Mouse (Mus musculus) adrenal gland, adult 10 weeks (tissue): ENCODE data around the gene Jtb. TPM values are rescaled to one million over a fixed set of nuclear protein-coding genes. Genes with fewer than 3 reads are reported as not detected.

ENCODE experiments used
- polyA plus RNA-seq: library from polyadenylated mRNA; stranded (reverse); fragments of 350-450 nt; fragmentation: Illumina TruSeq; extraction: RNeasy Lipid Tissue Mini Kit (QIAGEN cat#74804); gene quantifications from one replicate; pipeline ENCODE4 v1.2.3, GENCODE M21; 2014; ENCODE audit warnings: low read depth, low replicate concordance

The Jtb gene
- polyA plus RNA-seq, result 140 TPM

GRCm38 (mm10) chr3:90231507-90232333 lies at the start of gene Jtb:
Gene Jtb (plus strand): TSS chr3:90231597.

GRCm38 (mm10) chr3:90213377-90213866 lies 18.0 kb upstream of the Jtb start, which contains the start of the genes Rps27 and Rab13:
Gene Rps27 (minus strand): TSS chr3:90213651.
Gene Rab13 (plus strand): TSS chr3:90213695.

GRCm38 (mm10) chr3:90242984-90243775 lies 11.8 kb downstream of the Jtb start, which contains the start of gene Creb3l4:
Gene Creb3l4 (minus strand): TSS chr3:90243512.

GRCm38 (mm10) chr3:90247960-90248745 lies 16.8 kb downstream of the Jtb start, which contains the start of gene Slc39a1:
Gene Slc39a1 (plus strand): TSS chr3:90248172.

GRCm38 (mm10) chr3:90253653-90254418 lies 22.4 kb downstream of the Jtb start, which contains the start of gene Crtc2:
Gene Crtc2 (plus strand): TSS chr3:90254163.

GRCm38 (mm10) chr3:90265034-90265931 lies 33.9 kb downstream of the Jtb start, which contains the start of gene Dennd4b:
Gene Dennd4b (plus strand): TSS chr3:90265185.

Other genes with a start within 250 kb of the Jtb start
- gene Hax1, start 232.8 kb upstream of the Jtb start, polyA plus RNA-seq, result 93.4 TPM
- gene 4933434E20Rik, start 180.0 kb upstream of the Jtb start, polyA plus RNA-seq, result 123 TPM
- 111 TPM for gene Ubap2l, start 179.0 kb upstream of the Jtb start, polyA plus RNA-seq
- 243 TPM for gene Tpm3, start 158.9 kb upstream of the Jtb start, polyA plus RNA-seq
- 0.87 TPM for gene Nup210l, start 127.5 kb upstream of the Jtb start, polyA plus RNA-seq
- gene Rps27, start 17.9 kb upstream of the Jtb start, polyA plus RNA-seq, result 1,166 TPM
- gene Rab13, start 17.9 kb upstream of the Jtb start, polyA plus RNA-seq, result 12.6 TPM
- gene Creb3l4, start 11.9 kb downstream of the Jtb start, polyA plus RNA-seq, result 0.70 TPM
- gene Slc39a1, start 16.6 kb downstream of the Jtb start, polyA plus RNA-seq, result 118 TPM
- gene Crtc2, start 22.6 kb downstream of the Jtb start, polyA plus RNA-seq, result 9.7 TPM
- 0.99 TPM for gene Dennd4b, start 33.6 kb downstream of the Jtb start, polyA plus RNA-seq
- 58.7 TPM for gene Gatad2b, start 61.6 kb downstream of the Jtb start, polyA plus RNA-seq
- 1.7 TPM for gene Slc27a3, start 158.3 kb downstream of the Jtb start, polyA plus RNA-seq
- 32.7 TPM for gene Ints3, start 202.0 kb downstream of the Jtb start, polyA plus RNA-seq
- 159 TPM for gene Npr1, start 234.3 kb downstream of the Jtb start, polyA plus RNA-seq
- gene Ilf2, start 244.5 kb downstream of the Jtb start, polyA plus RNA-seq, result 73.4 TPM